Mouse (Mus musculus) heart, embryonic 14.5 days (tissue): Measurements from ENCODE around the gene Ptgs2. TPM values are rescaled to one million over a fixed set of nuclear protein-coding genes. Genes with fewer than 3 reads are reported as not detected.

Experiments
- ATAC-seq: fragments of 200-750 bp; cut with Nextera tagmentation; 2 replicates; pipeline ENCODE4 v1.8.0; 2017; ENCODE audit warnings: low read depth, moderate TSS enrichment; ENCODE audit not compliant: insufficient number of reproducible peaks, insufficient read depth, low FRiP score
- H3K27ac ChIP-seq, 2 experiments: fragments of 200-500 bp in 1 of 2; fragments of 300-500 bp in 1 of 2; sonication (generic) in 1 of 2; replicated peaks in 1 of 2; 2 replicates each; pipeline ENCODE4 v1.5.1; 2012 to 2014; ENCODE audit warnings: low read depth in 2 of 2, low read length in 2 of 2, control low read depth in 1 of 2, mild to moderate bottlenecking in 1 of 2, mixed read lengths in 1 of 2; ENCODE audit not compliant: control insufficient read depth in 1 of 2, insufficient read depth in 1 of 2
- H3K27me3 ChIP-seq: fragments of 300-500 bp; sonication (generic); 2 replicates; pipeline ENCODE4 v1.6.1; 2014; ENCODE audit warnings: mild to moderate bottlenecking, low read length, control low read depth; ENCODE audit not compliant: control insufficient read depth, insufficient read depth
- H3K36me3 ChIP-seq: fragments of 300-500 bp; sonication (generic); 2 replicates; pipeline ENCODE4 v1.6.1; 2014; ENCODE audit warnings: mild to moderate bottlenecking, control low read depth, low read length, mixed read lengths; ENCODE audit not compliant: control insufficient read depth, insufficient read depth
- H3K4me1 ChIP-seq, 2 experiments: fragments of 200-500 bp in 1 of 2; fragments of 300-500 bp in 1 of 2; sonication (generic) in 1 of 2; 2 replicates each; pipeline ENCODE4 v1.6.1; 2012 to 2014; ENCODE audit warnings: low read length in 2 of 2, control low read depth in 1 of 2, mixed read lengths in 1 of 2; ENCODE audit not compliant: control insufficient read depth in 2 of 2, insufficient read depth in 2 of 2
- H3K4me2 ChIP-seq: fragments of 300-500 bp; sonication (generic); 2 replicates; pipeline ENCODE4 v1.6.1; 2014; ENCODE audit warnings: mild to moderate bottlenecking, low read length
- H3K4me3 ChIP-seq, 2 experiments: fragments of 200-500 bp in 1 of 2; fragments of 300-500 bp in 1 of 2; sonication (generic) in 1 of 2; 2 replicates each; pipeline ENCODE4 v1.5.1; 2012 to 2014; ENCODE audit warnings: low read length in 2 of 2, mild to moderate bottlenecking in 2 of 2, control low read depth in 1 of 2, low read depth in 1 of 2, moderate library complexity in 1 of 2; ENCODE audit not compliant: control insufficient read depth in 1 of 2, insufficient read depth in 1 of 2
- H3K9ac ChIP-seq: fragments of 300-500 bp; sonication (generic); 2 replicates; pipeline ENCODE4 v1.6.1; 2014; ENCODE audit warnings: mild to moderate bottlenecking, low read length
- H3K9me3 ChIP-seq: fragments of 300-500 bp; sonication (generic); 2 replicates; pipeline ENCODE4 v1.6.1; 2016; ENCODE audit warnings: low read length, control low read depth; ENCODE audit not compliant: control insufficient read depth
- WGBS: fragments of 180-500 bp; shearing (Covaris S2); extraction: QIAGEN DNeasy Blood & Tissue Kit; methylation state at CpG from one replicate; pipeline ENCODE4 v1.1.7; 2014; 5-methylcytosine and 5-hydroxymethylcytosine counted together
- polyA plus RNA-seq: library from polyadenylated mRNA; unstranded; fragments of >200 nt; fragmentation: Nextera tagmentation; extraction: Ambion mirVana; gene quantifications from 2 replicates; pipeline ENCODE4 v1.2.1, GENCODE M21; 2014

Ptgs2 gene
- polyA plus RNA-seq, 1 experiment from 2014 or later: 0.07 TPM

DNA sequence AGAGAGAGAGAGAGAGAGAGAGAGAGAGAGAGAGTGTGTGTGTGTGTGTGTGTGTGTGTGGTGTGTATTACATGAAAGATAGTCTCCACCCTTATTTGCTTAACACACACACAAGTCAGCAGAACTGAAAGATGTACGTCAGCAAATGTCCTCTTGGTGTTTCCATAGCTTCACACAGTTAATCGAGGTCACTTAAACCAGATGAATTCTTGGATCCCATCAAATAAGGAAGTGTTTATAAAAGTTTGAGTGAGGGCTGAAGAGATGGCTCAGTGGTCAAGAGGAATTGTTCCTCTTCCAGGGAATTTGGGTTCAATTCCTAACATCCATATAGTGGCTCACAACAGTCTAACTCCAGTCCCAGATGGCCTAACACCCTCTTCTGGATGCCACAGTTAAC, 25.7 kb downstream of the Ptgs2 start:
- 86% methylated on average over 2 of the region's 2 CpGs for WGBS
- Histone ChIP-seq H3K9ac (no peak overlapping the region), H3K4me3 (no peak overlapping the region), H3K9me3 (peaks cover 6% of the 10 kb centered on the region; the same call in 1 of the 2 replicates), H3K4me2 (no peak overlapping the region), H3K4me1 (no peaks in the 10 kb centered on the region), H3K27ac (no peak overlapping the region), H3K27me3 (no peaks in the 10 kb centered on the region), H3K36me3 (no peaks in the 10 kb centered on the region)
- ATAC-seq: no peak

GRCm38 (mm10) chr1:150130070-150130469, 30.2 kb downstream of the Ptgs2 start:
- Histone ChIP-seq H3K4me1 (no peaks in the 10 kb centered on the region), H3K9ac (no peak overlapping the region), H3K9me3 (peaks cover 6% of the 10 kb centered on the region; the same call in 1 of the 2 replicates), H3K36me3 (no peaks in the 10 kb centered on the region), H3K4me3 (no peak overlapping the region), H3K27ac (no peak overlapping the region), H3K27me3 (no peaks in the 10 kb centered on the region), H3K4me2 (no peak overlapping the region)
- 78% methylated on average over 6 of the region's 6 CpGs for WGBS
- ATAC-seq: no peak

GRCm38 (mm10) chr1:150130586-150131275, 30.9 kb downstream of the Ptgs2 start:
- Histone ChIP-seq H3K4me3 (no peak overlapping the region), H3K9ac (no peak overlapping the region), H3K36me3 (no peaks in the 10 kb centered on the region), H3K9me3 (peaks cover 6% of the 10 kb centered on the region; the same call in 1 of the 2 replicates), H3K27ac (no peak overlapping the region), H3K4me1 (no peaks in the 10 kb centered on the region), H3K4me2 (no peak overlapping the region), H3K27me3 (no peaks in the 10 kb centered on the region)
- no peak for ATAC-seq
- WGBS: 80% methylated on average over 5 of the region's 5 CpGs

GRCm38 (mm10) chr1:150135350-150135749, 35.5 kb downstream of the Ptgs2 start:
- Histone ChIP-seq H3K9ac (no peak overlapping the region), H3K4me1 (no peaks in the 10 kb centered on the region), H3K4me3 (no peak overlapping the region), H3K36me3 (no peaks in the 10 kb centered on the region), H3K27me3 (no peaks in the 10 kb centered on the region), H3K4me2 (no peak overlapping the region), H3K9me3 (no peaks in the 10 kb centered on the region), H3K27ac (no peak overlapping the region)
- no peak for ATAC-seq

DNA sequence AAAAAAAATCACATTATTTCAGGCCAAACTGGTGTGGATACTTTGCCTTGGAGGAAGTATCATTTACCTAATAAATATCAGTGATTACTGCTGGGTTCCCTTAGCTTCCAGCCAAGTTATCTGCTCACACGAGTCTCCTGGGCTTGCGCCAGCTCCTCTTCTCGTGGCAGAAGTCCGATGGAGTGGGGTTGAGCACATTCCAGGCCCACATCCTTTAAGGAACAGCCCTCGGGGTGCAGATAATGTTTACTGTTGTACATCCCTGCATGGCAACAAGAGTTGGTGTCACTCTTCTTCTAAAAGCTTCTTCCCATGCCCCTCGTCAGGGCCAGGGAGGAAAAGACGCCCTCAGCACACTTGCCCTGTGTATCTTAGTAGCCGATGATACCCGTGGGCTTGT, 39.9 kb downstream of the Ptgs2 start:
- no peak overlapping the region for H3K27ac ChIP-seq
- whole genome bisulfite sequencing: 58% methylated on average over 9 of the region's 9 CpGs
- no peaks in the 10 kb centered on the region for H3K27me3 ChIP-seq
- H3K4me2 ChIP-seq: no peak overlapping the region
- no peaks in the 10 kb centered on the region for H3K9me3 ChIP-seq
- no peak overlapping the region for H3K9ac ChIP-seq
- no peak for ATAC-seq
- H3K4me1 ChIP-seq: no peaks in the 10 kb centered on the region
- H3K4me3 ChIP-seq: no peak overlapping the region
- no peaks in the 10 kb centered on the region for H3K36me3 ChIP-seq

DNA sequence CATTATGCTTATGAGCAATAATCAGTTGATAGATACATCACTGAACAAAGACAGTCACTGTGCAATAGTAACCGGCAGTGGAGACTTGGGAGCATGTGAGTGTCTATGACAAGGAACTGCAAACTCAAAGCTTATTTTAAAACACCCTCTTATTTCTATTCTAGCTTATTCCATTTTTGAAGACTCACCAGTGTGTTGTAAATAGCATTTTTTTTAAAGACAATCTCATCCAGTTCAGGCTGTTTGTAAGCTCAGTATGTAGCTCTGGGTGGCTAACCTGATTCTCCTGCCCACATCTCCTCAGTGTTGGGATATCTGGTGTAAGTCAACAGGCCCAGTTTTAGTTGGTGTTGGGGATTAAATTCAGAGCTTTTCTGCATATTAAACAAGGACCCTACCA, 42.1 kb downstream of the Ptgs2 start:
- Histone ChIP-seq H3K27me3 (no peaks in the 10 kb centered on the region), H3K4me2 (no peak overlapping the region), H3K27ac (no peak overlapping the region), H3K36me3 (no peaks in the 10 kb centered on the region), H3K9ac (no peak overlapping the region), H3K4me1 (no peaks in the 10 kb centered on the region), H3K9me3 (no peaks in the 10 kb centered on the region), H3K4me3 (no peak overlapping the region)
- 91% methylated on average over 1 of the region's 1 CpGs for WGBS
- no peak for ATAC-seq

GRCm38 (mm10) chr1:150143578-150143977, 43.7 kb downstream of the Ptgs2 start:
- H3K27me3 ChIP-seq: no peaks in the 10 kb centered on the region
- H3K9ac ChIP-seq: no peak overlapping the region
- H3K4me1 ChIP-seq: no peaks in the 10 kb centered on the region
- 60% methylated on average over 1 of the region's 1 CpGs for WGBS
- H3K36me3 ChIP-seq: no peaks in the 10 kb centered on the region
- no peak overlapping the region for H3K4me2 ChIP-seq
- ATAC-seq: no peak
- H3K4me3 ChIP-seq: no peak overlapping the region
- H3K27ac ChIP-seq: no peak overlapping the region
- H3K9me3 ChIP-seq: no peaks in the 10 kb centered on the region

DNA sequence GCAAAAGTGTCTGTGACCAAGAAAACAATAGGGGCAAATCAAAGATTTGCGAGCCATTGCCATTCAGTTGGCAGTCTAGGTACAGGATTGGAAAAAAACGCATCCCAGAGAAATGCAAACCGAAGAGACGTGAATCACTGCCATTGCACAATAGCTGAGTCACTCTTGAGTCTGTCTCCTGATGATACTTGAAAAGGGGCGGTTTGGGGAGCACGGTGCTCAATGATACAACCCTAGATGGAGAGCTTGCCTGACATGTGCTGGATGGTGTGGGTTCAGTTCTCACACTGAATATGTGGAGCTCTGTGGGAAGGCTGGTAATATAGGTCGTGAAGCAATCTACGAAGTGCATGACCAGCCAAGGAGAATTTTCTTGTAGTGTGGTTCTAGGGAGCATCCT, 45.2 kb downstream of the Ptgs2 start:
- 82% methylated on average over 8 of the region's 8 CpGs for WGBS
- H3K4me2 ChIP-seq: no peak overlapping the region
- H3K4me1 ChIP-seq: no peaks in the 10 kb centered on the region
- no peaks in the 10 kb centered on the region for H3K9me3 ChIP-seq
- no peaks in the 10 kb centered on the region for H3K36me3 ChIP-seq
- H3K4me3 ChIP-seq: no peak overlapping the region
- no peak for ATAC-seq
- no peak overlapping the region for H3K9ac ChIP-seq
- no peaks in the 10 kb centered on the region for H3K27me3 ChIP-seq
- no peak overlapping the region for H3K27ac ChIP-seq
